In genomic region chr6:147086594-147087225, GRCm38 (mm10) we compare ENCODE assay signal across 8 mouse cellular contexts. TPM values are rescaled to one million over a fixed set of nuclear protein-coding genes. Genes with fewer than 3 reads are reported as not detected.
DNase-seq lines count a peak whose midpoint lies in the region; ATAC-seq and TF ChIP-seq lines count a peak whose summit lies in the region.

Gene Mansc4 (minus strand): TSS chr6:147087032.

- DNase-seq in thymus, adult 2 months = peak; percentile 31
- DNase-seq in thymus, adult 18-20 months = no peak
- peak; percentile 92 for DNase-seq in kidney, adult 2 months
- DNase-seq in lung, postnatal 4 days = peak; percentile 51 to 84
- DNase-seq in spleen, postnatal 36 days (ENCODE audit: low spot score in 2 of 2) = no peak
- no peak for DNase-seq in yolk sac, embryonic 10.5 days (ENCODE audit: low spot score)

- H3K4me1 ChIP-seq in thymus, adult 2 months (replicated peaks; ENCODE audit: control insufficient read depth, insufficient read depth, low read length) = peaks cover 7% of the 10 kb centered on the region
- peaks cover 6% of the 10 kb centered on the region; the same call in 1 of the 2 replicates for H3K4me1 ChIP-seq in heart, embryonic 11.5 days (ENCODE audit: control insufficient read depth, insufficient read depth, low read length)
- H3K4me1 ChIP-seq in kidney, adult 2 months (ENCODE audit: control insufficient read depth, insufficient read depth, low read length) = 0 out of 2 replicates have a peak, but pooled peaks cover 3% of the 10 kb centered on the region
- H3K4me1 ChIP-seq in testis, adult 2 months (ENCODE audit: control insufficient read depth, insufficient read depth, low read length) = peaks cover 15% of the 10 kb centered on the region

- H3K27me3 ChIP-seq in thymus, adult 2 months (ENCODE audit: control insufficient read depth, insufficient read depth, low read length) = no peaks in the 10 kb centered on the region
- H3K27me3 ChIP-seq in heart, embryonic 11.5 days (ENCODE audit: control insufficient read depth, insufficient read depth, low read length) = peaks cover 6% of the 10 kb centered on the region; the same call in 1 of the 2 replicates
- H3K27me3 ChIP-seq in kidney, adult 2 months (replicated peaks; ENCODE audit: control insufficient read depth, insufficient read depth, low read length) = no peaks in the 10 kb centered on the region
- no peaks in the 10 kb centered on the region for H3K27me3 ChIP-seq in testis, adult 2 months (ENCODE audit: control insufficient read depth, insufficient read depth, low read length)

- WGBS in thymus, adult 2 months = 24% methylated on average over 20 of the region's 20 CpGs
- 9% methylated on average over 20 of the region's 20 CpGs for WGBS in heart, embryonic 11.5 days (ENCODE audit: insufficient replicate concordance)
- WGBS in kidney, adult 2 months = 21% methylated on average over 20 of the region's 20 CpGs

- H3K9me3 ChIP-seq in heart, embryonic 11.5 days (replicated peaks; ENCODE audit: control insufficient read depth, low read length) = no peaks in the 10 kb centered on the region

- no peak for ATAC-seq in heart, embryonic 11.5 days (replicated peaks; ENCODE audit: insufficient number of reproducible peaks, low FRiP score, low TSS enrichment)

- peak within 1 kb of the TSS; percentile 32 for H3K4me3 ChIP-seq in thymus, adult 2 months (ENCODE audit: control insufficient read depth, insufficient read depth, low read length)
- peak within 1 kb of the TSS; percentile 34 for H3K4me3 ChIP-seq in heart, embryonic 11.5 days (ENCODE audit: low read depth, low read length)
- H3K4me3 ChIP-seq in kidney, adult 2 months (ENCODE audit: insufficient read depth, low read depth, low read length) = peak within 1 kb of the TSS; percentile 74
- peak within 1 kb of the TSS; percentile 33 for H3K4me3 ChIP-seq in testis, adult 2 months (ENCODE audit: control insufficient read depth, low read depth, low read length)

- 0 out of 2 replicates have a peak within 1 kb of the TSS, but pooled peaks have one; percentile 46 for H3K9ac ChIP-seq in heart, embryonic 11.5 days (ENCODE audit: low read depth, low read length)

- no peak for TF ChIP-seq CTCF in thymus, adult 2 months (IDR thresholded peaks at IDR 0.05; ENCODE audit: borderline replicate concordance, control insufficient read depth, extremely low read depth, insufficient read depth, low read length, poor library complexity)
- no peak for TF ChIP-seq CTCF in kidney, adult 2 months (conservative IDR thresholded peaks at IDR 0.05; ENCODE audit: insufficient read depth, insufficient read length, low read depth, low read length)
- TF ChIP-seq CTCF in testis, adult 2 months (IDR thresholded peaks at IDR 0.05; ENCODE audit: control insufficient read depth, insufficient read depth, insufficient replicate concordance, low read depth, low read length) = no peak

- H3K4me2 ChIP-seq in heart, embryonic 11.5 days = peak within 1 kb of the TSS; percentile 65

- no peaks in the 10 kb centered on the region for H3K36me3 ChIP-seq in thymus, adult 2 months (ENCODE audit: control insufficient read depth, insufficient read depth, low read length)
- H3K36me3 ChIP-seq in heart, embryonic 11.5 days (ENCODE audit: control insufficient read depth, insufficient read depth, low read length) = no peaks in the 10 kb centered on the region
- no peaks in the 10 kb centered on the region for H3K36me3 ChIP-seq in kidney, adult 2 months (ENCODE audit: control insufficient read depth, insufficient read depth, low read length)
- H3K36me3 ChIP-seq in testis, adult 2 months (ENCODE audit: control insufficient read depth, insufficient read depth, low read length) = no peaks in the 10 kb centered on the region

- no peak for TF ChIP-seq POLR2A in thymus, adult 2 months (IDR thresholded peaks at IDR 0.05; ENCODE audit: control insufficient read depth, extremely low read depth, insufficient read depth, low read length, poor library complexity)
- TF ChIP-seq POLR2A in kidney, adult 2 months (IDR thresholded peaks at IDR 0.05; ENCODE audit: low read depth, low read length) = no peak
- no peak for TF ChIP-seq POLR2A in testis, adult 2 months (IDR thresholded peaks at IDR 0.05; ENCODE audit: control insufficient read depth, low read depth, low read length)

- no peak within 1 kb of the TSS for H3K27ac ChIP-seq in thymus, adult 2 months (ENCODE audit: control insufficient read depth, insufficient read depth, low read length)
- no peak within 1 kb of the TSS for H3K27ac ChIP-seq in heart, embryonic 11.5 days (ENCODE audit: low read depth, low read length)
- peak within 1 kb of the TSS; percentile 45 for H3K27ac ChIP-seq in kidney, adult 2 months (ENCODE audit: insufficient read depth, low read depth, low read length)
- H3K27ac ChIP-seq in testis, adult 2 months (ENCODE audit: control insufficient read depth, insufficient read depth, low read depth, low read length) = peak within 1 kb of the TSS; percentile 53

RNA-seq across cellular contexts. Expression of gene Mansc4, which starts in this region (rescaled TPM):
- polyA plus RNA-seq in thymus, adult 2 months (2012; rRNA removed) = 2.8 and 2.9 TPM in 2 replicates
- polyA plus RNA-seq in heart, embryonic 11.5 days (2014; fragmentation: Nextera tagmentation; extraction: Ambion mirVana) = 0.37 and 0.59 TPM in 2 replicates
- polyA plus RNA-seq in kidney, adult 2 months (2012; rRNA removed) = 15.6 and 17.2 TPM in 2 replicates
- polyA plus RNA-seq in testis, adult 2 months (2012; rRNA removed) = 1.1 and 1.3 TPM in 2 replicates

Comparison
In these comparisons a context has a peak if more than half of its experiments do, and no peak if none do; other contexts are left out.
1. DNase-seq: peak in thymus, adult 2 months (single experiment), kidney, adult 2 months (single experiment) and lung, postnatal 4 days (2 of 2); none in thymus, adult 18-20 months (0 of 2), spleen, postnatal 36 days (0 of 2) and yolk sac, embryonic 10.5 days (single experiment).
2. H3K27ac ChIP-seq: peak in kidney, adult 2 months (single experiment) and testis, adult 2 months (single experiment); none in thymus, adult 2 months (single experiment) and heart, embryonic 11.5 days (single experiment).
3. Peak in every context shown above with its lines, with median percentiles within 50 percentile points of each other: H3K4me3 ChIP-seq.